Mouse (Mus musculus): Measurements from ENCODE around the gene Nkx1-2. TPM values are rescaled to one million over a fixed set of nuclear protein-coding genes. Genes with fewer than 3 reads are reported as not detected.

Gene Nkx1-2
- polyA plus RNA-seq, 1 experiment from 2014 or later, result 0.74 TPM

DNA sequence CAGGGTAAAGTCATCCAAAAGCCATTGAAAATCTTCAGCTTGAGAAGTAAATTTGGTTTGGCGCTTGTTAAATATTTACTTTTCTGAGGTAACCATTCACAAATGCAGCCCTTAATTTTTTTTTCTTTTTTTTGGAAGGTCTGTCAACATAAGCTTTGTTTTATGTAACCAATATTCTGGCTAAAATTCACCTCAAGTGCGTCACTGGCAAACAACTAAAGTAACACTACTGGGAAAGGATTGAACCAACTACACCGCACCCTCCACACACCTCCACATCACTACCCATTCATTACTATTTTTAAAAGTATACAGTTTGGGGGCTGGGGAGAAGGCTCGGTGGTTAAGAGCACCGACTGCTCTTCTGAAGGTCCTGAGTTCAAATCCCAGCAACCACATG, 24.8 kb downstream of the Nkx1-2 start:
- DNase-seq (ENCODE audit: low spot score) (no peak), ATAC-seq (ENCODE audit: low FRiP score) (no peak)
- Histone ChIP-seq H3K9ac (no peak overlapping the region), H3K9me3 (ENCODE audit: control insufficient read depth, low read length) (no peaks in the 10 kb centered on the region), H3K27ac (no peak overlapping the region), H3K36me3 (replicated peaks; ENCODE audit: control insufficient read depth, insufficient read depth) (no peaks in the 10 kb centered on the region), H3K4me2 (replicated peaks) (no peak overlapping the region), H3K27me3 (ENCODE audit: control insufficient read depth, insufficient read depth, low read length) (0 out of 2 replicates have a peak, but pooled peaks cover 5% of the 10 kb centered on the region), H3K4me1 (replicated peaks; ENCODE audit: control insufficient read depth, insufficient read depth, low read length) (peaks cover 6% of the 10 kb centered on the region; the same call in 1 of the 2 replicates), H3K4me3 (replicated peaks; ENCODE audit: low read length) (no peak overlapping the region)
- 96% methylated on average over 5 of the region's 5 CpGs for WGBS

DNA sequence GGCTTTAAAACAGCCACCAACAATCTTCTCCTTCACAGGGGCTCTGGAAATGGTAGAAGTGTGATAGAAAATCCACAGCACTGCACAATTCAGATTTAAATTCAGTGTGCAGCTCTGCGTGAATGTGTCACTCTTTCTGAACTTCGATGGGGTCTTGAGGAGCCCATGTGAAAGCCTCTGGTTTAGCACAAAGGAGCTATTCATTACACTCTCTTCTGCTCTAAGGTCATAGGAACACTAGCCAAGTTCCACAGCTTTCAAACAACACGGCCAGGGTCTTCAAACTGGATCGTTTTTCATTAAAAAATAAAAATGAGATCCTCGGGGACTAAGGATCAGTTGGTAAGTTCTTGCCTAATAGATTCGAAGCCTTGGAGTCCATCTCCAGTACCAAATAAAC, 26.2 kb downstream of the Nkx1-2 start:
- 32% methylated on average over 6 of the region's 6 CpGs for WGBS
- DNase-seq (ENCODE audit: low spot score) (no peak), ATAC-seq (ENCODE audit: low FRiP score) (no peak)
- peak overlapping the region; percentile 38 for H3K27ac ChIP-seq
- 0 out of 2 replicates have a peak, but pooled peaks cover 5% of the 10 kb centered on the region for H3K27me3 ChIP-seq (ENCODE audit: control insufficient read depth, insufficient read depth, low read length)
- H3K9me3 ChIP-seq (ENCODE audit: control insufficient read depth, low read length), result no peaks in the 10 kb centered on the region
- H3K4me2 ChIP-seq (replicated peaks), result peak overlapping the region; percentile 28; the same call in 1 of the 2 replicates
- H3K36me3 ChIP-seq (replicated peaks; ENCODE audit: control insufficient read depth, insufficient read depth), result 0 out of 2 replicates have a peak, but pooled peaks cover 8% of the 10 kb centered on the region
- peaks cover 6% of the 10 kb centered on the region; the same call in 1 of the 2 replicates for H3K4me1 ChIP-seq (replicated peaks; ENCODE audit: control insufficient read depth, insufficient read depth, low read length)
- 0 out of 2 replicates have a peak overlapping the region, but pooled peaks have one; percentile 1 for H3K9ac ChIP-seq
- no peak overlapping the region for H3K4me3 ChIP-seq (replicated peaks; ENCODE audit: low read length)

DNA sequence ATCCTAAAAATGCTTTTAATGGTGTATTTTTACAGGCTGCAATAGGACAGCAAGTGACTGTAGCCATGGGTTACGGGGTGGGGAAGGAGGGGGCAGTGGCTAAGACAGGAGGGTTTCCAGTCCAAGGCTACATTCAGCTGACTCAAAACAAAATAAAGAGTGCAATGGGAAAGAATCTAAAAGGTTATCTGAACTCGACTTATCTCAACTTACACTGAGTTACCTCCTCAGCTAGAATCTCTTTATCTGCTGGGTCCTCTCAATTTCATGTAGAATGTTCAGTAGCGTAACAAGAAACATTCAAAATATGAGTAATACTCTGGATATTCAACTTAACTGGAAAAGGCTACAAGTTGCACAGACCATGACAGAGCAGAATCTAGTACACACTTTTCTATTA, 26.7 kb downstream of the Nkx1-2 start:
- 63% methylated on average over 3 of the region's 3 CpGs for WGBS

DNA sequence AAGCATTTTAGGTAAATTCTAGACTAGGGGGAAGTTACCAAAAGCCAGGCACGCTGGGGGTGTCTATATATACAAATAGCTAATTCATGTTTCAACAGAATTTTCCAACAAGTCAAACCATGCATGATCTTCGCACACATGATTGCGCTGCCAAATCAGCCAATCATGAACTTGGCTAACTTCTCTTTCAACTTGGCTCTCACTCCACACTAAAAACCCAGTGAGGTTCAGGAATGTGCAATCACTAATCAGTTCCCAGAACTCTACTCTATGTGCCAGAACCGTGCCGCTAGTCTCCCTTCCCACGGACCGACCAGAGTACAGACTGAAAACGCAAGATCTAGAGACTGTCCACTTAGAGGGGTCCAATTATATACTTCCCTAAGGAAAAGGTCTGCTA, 28.0 kb downstream of the Nkx1-2 start:
- H3K9ac ChIP-seq, result no peak overlapping the region
- peak overlapping the region; percentile 6 for H3K4me2 ChIP-seq (replicated peaks)
- H3K9me3 ChIP-seq (ENCODE audit: control insufficient read depth, low read length), result no peaks in the 10 kb centered on the region
- peaks cover 6% of the 10 kb centered on the region; the same call in 1 of the 2 replicates for H3K4me1 ChIP-seq (replicated peaks; ENCODE audit: control insufficient read depth, insufficient read depth, low read length)
- WGBS, result 81% methylated on average over 8 of the region's 8 CpGs
- no peak overlapping the region for H3K4me3 ChIP-seq (replicated peaks; ENCODE audit: low read length)
- peaks cover 13% of the 10 kb centered on the region for H3K36me3 ChIP-seq (replicated peaks; ENCODE audit: control insufficient read depth, insufficient read depth)
- no peak for ATAC-seq (ENCODE audit: low FRiP score)
- no peaks in the 10 kb centered on the region for H3K27me3 ChIP-seq (ENCODE audit: control insufficient read depth, insufficient read depth, low read length)
- no peak for DNase-seq (ENCODE audit: low spot score)
- H3K27ac ChIP-seq, result 0 out of 2 replicates have a peak overlapping the region, but pooled peaks have one; percentile 46

More for the DNA sequence above, 26.7 kb downstream of the Nkx1-2 start:
- Histone ChIP-seq H3K4me1 (replicated peaks; ENCODE audit: control insufficient read depth, insufficient read depth, low read length) (peaks cover 6% of the 10 kb centered on the region; the same call in 1 of the 2 replicates), H3K27ac (peak overlapping the region; percentile 38), H3K4me2 (replicated peaks) (peak overlapping the region; percentile 28; the same call in 1 of the 2 replicates), H3K36me3 (replicated peaks; ENCODE audit: control insufficient read depth, insufficient read depth) (peaks cover 8% of the 10 kb centered on the region; the same call in 1 of the 2 replicates), H3K9me3 (ENCODE audit: control insufficient read depth, low read length) (no peaks in the 10 kb centered on the region), H3K27me3 (ENCODE audit: control insufficient read depth, insufficient read depth, low read length) (0 out of 2 replicates have a peak, but pooled peaks cover under 1% of the 10 kb centered on the region), H3K4me3 (replicated peaks; ENCODE audit: low read length) (no peak overlapping the region), H3K9ac (no peak overlapping the region)
- DNase-seq (ENCODE audit: low spot score) (no peak), ATAC-seq (ENCODE audit: low FRiP score) (no peak)

DNA sequence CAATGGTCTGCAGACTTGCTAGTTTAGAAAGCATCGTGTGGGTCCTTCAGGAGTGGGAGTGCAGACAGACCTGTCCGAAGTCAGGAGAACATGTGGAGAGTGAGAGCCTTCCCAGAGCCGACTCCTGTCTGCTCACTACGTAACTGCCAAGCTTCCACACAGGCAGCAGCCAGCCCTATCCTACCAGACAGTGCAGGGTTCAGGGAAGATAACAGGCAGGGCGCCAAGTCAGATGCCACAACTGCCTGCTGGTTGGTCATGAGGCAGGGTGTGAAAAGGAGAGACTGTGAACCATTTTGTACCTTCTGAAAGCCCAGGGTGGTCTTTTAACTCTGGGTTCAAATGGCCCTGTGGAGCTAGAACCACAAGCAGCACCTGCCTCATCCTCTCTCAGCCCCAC, 29.4 kb downstream of the Nkx1-2 start:
- peaks cover 19% of the 10 kb centered on the region for H3K36me3 ChIP-seq (replicated peaks; ENCODE audit: control insufficient read depth, insufficient read depth)
- H3K9me3 ChIP-seq (ENCODE audit: control insufficient read depth, low read length), result no peaks in the 10 kb centered on the region
- H3K9ac ChIP-seq, result no peak overlapping the region
- H3K27me3 ChIP-seq (ENCODE audit: control insufficient read depth, insufficient read depth, low read length), result no peaks in the 10 kb centered on the region
- H3K4me2 ChIP-seq (replicated peaks), result no peak overlapping the region
- no peak overlapping the region for H3K27ac ChIP-seq
- WGBS, result 82% methylated on average over 5 of the region's 5 CpGs
- no peak overlapping the region for H3K4me3 ChIP-seq (replicated peaks; ENCODE audit: low read length)
- H3K4me1 ChIP-seq (replicated peaks; ENCODE audit: control insufficient read depth, insufficient read depth, low read length), result peaks cover under 1% of the 10 kb centered on the region; the same call in 1 of the 2 replicates
- DNase-seq (ENCODE audit: low spot score), result no peak
- ATAC-seq (ENCODE audit: low FRiP score), result no peak

DNA sequence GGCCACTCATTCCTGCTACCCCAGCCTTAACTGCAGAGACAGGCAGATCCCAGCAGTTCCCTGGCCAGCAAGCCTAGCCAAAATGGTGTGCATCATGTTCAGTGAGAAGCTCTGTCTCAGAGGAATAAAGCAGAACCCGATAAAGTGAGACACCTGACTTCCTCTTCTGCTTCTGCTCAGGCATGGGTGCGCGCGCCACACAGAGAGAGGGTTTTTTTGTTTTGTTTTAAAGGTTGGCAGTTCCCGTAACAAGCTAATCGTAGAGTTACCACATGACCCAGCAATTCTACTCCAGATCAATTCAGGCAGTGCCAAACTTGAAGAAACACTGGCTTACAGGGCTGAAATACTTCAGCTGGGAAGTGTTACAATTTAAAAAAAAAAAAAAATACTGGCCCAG, 30.6 kb downstream of the Nkx1-2 start:
- 85% methylated on average over 6 of the region's 6 CpGs for WGBS
- H3K36me3 ChIP-seq (replicated peaks; ENCODE audit: control insufficient read depth, insufficient read depth), result peaks cover 31% of the 10 kb centered on the region
- DNase-seq (ENCODE audit: low spot score) (no peak), ATAC-seq (ENCODE audit: low FRiP score) (no peak)
- H3K27me3 ChIP-seq (ENCODE audit: control insufficient read depth, insufficient read depth, low read length), result no peaks in the 10 kb centered on the region
- no peaks in the 10 kb centered on the region for H3K4me1 ChIP-seq (replicated peaks; ENCODE audit: control insufficient read depth, insufficient read depth, low read length)
- no peaks in the 10 kb centered on the region for H3K9me3 ChIP-seq (ENCODE audit: control insufficient read depth, low read length)
- H3K9ac ChIP-seq, result no peak overlapping the region
- no peak overlapping the region for H3K4me3 ChIP-seq (replicated peaks; ENCODE audit: low read length)
- no peak overlapping the region for H3K27ac ChIP-seq
- no peak overlapping the region for H3K4me2 ChIP-seq (replicated peaks)

DNA sequence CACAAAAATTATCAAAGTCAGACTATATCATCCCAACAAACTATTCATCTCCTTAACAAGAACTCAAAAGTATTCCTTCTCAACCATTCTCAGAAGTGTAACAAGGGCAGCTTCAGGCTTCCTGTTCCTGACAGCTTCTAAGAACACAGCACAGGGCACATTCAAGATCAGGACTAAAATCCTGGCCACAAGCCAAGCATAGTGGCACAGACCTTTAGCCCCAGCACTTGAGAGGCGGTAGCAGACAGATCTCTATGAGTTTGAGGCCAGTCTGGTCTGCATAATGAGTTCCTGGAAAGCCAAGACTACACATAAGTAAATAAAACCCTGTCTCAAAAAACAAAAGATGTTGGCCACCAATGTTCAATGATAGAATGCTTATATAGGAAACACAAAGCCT, 33.6 kb downstream of the Nkx1-2 start:
- DNase-seq (ENCODE audit: low spot score) (no peak), ATAC-seq (ENCODE audit: low FRiP score) (no peak)
- H3K4me1 ChIP-seq (replicated peaks; ENCODE audit: control insufficient read depth, insufficient read depth, low read length), result no peaks in the 10 kb centered on the region
- H3K27me3 ChIP-seq (ENCODE audit: control insufficient read depth, insufficient read depth, low read length), result no peaks in the 10 kb centered on the region
- no peak overlapping the region for H3K27ac ChIP-seq
- peaks cover 61% of the 10 kb centered on the region for H3K36me3 ChIP-seq (replicated peaks; ENCODE audit: control insufficient read depth, insufficient read depth)
- 55% methylated on average over 1 of the region's 1 CpGs for WGBS
- H3K4me2 ChIP-seq (replicated peaks), result no peak overlapping the region
- no peaks in the 10 kb centered on the region for H3K9me3 ChIP-seq (ENCODE audit: control insufficient read depth, low read length)
- H3K4me3 ChIP-seq (replicated peaks; ENCODE audit: low read length), result no peak overlapping the region
- no peak overlapping the region for H3K9ac ChIP-seq

DNA sequence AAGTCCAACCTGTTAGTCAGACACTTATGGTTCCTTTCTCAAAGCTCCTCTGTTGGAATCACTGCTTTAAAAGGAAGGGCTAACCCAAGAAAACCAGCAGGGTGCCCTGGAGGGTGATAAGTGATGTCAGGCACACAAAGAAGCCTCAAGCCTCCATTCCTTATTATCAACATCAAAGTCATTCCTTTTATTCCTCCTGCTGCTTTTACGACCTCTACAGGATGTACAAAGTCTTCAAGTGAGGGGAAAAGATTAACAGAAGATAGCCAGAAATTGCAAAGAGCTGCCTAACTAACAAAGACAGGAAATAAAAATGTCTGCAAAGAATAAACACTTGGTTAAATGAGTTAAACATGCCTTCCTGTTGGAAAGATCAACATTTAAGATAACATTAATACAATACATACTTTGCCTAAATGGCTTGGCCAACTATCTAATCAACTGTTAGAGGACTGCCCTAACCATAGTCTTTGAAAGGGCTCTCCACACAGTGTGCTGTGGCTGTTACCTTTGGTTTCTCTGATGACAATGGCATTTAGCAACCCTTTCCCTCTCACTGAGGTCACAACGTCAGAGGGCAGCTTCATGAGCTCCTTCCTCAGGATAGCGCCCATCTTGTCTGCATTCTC, 40.2 kb downstream of the Nkx1-2 start:
- Histone ChIP-seq H3K9ac (no peak overlapping the region), H3K36me3 (replicated peaks; ENCODE audit: control insufficient read depth, insufficient read depth) (peaks cover 63% of the 10 kb centered on the region), H3K4me2 (replicated peaks) (no peak overlapping the region), H3K4me1 (replicated peaks; ENCODE audit: control insufficient read depth, insufficient read depth, low read length) (no peaks in the 10 kb centered on the region), H3K4me3 (replicated peaks; ENCODE audit: low read length) (no peak overlapping the region), H3K27me3 (ENCODE audit: control insufficient read depth, insufficient read depth, low read length) (no peaks in the 10 kb centered on the region), H3K9me3 (ENCODE audit: control insufficient read depth, low read length) (no peaks in the 10 kb centered on the region), H3K27ac (no peak overlapping the region)
- ATAC-seq (ENCODE audit: low FRiP score) (no peak), DNase-seq (ENCODE audit: low spot score) (no peak)
- 57% methylated on average over 3 of the region's 3 CpGs for WGBS

DNA sequence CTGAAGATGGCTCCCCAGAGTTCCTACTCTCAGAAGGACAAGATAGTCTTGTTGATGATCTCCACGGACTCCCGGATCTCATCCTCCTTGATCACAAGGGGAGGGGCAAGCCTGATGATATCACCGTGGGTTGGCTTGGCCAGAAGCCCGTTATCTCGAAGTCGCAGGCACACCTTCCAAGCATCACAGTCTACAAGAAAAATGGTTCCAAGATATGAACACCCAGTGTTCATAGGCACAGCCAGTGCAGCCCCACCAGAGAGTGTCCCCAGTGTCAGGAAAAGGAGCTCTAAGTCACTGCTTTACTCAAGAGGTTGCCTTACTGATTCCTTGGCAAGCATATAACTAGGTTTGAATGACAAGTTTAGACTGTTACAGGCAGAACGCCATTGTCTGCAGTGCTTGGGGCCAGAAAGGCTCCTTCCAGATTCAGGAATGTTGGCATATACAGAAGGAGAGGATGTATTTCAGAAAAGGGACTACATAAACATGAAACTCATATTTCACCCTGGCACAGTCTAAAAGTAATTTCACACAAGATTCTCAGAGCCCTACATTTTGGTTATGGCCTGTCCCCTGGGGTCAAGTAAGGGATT, 41.2 kb downstream of the Nkx1-2 start:
- no peaks in the 10 kb centered on the region for H3K4me1 ChIP-seq (replicated peaks; ENCODE audit: control insufficient read depth, insufficient read depth, low read length)

More for the DNA sequence above, 41.2 kb downstream of the Nkx1-2 start:
- H3K27ac ChIP-seq, result no peak overlapping the region
- ATAC-seq (ENCODE audit: low FRiP score) (no peak), DNase-seq (ENCODE audit: low spot score) (no peak)
- 91% methylated on average over 7 of the region's 7 CpGs for WGBS
- H3K9ac ChIP-seq, result no peak overlapping the region
- H3K9me3 ChIP-seq (ENCODE audit: control insufficient read depth, low read length), result no peaks in the 10 kb centered on the region
- H3K36me3 ChIP-seq (replicated peaks; ENCODE audit: control insufficient read depth, insufficient read depth), result peaks cover 53% of the 10 kb centered on the region
- H3K4me2 ChIP-seq (replicated peaks), result no peak overlapping the region
- H3K4me3 ChIP-seq (replicated peaks; ENCODE audit: low read length), result no peak overlapping the region
- H3K27me3 ChIP-seq (ENCODE audit: control insufficient read depth, insufficient read depth, low read length), result no peaks in the 10 kb centered on the region
